Mouse (Mus musculus) midbrain, postnatal 0 days (tissue): ENCODE data around the gene Marveld1. TPM values are rescaled to one million over a fixed set of nuclear protein-coding genes. Genes with fewer than 3 reads are reported as not detected.
A peak's percentile ranks its signal among the peaks of the same experiment; 100 is the strongest.

Source experiments
- ATAC-seq: fragments of 200-750 bp; cut with Nextera tagmentation; 2 replicates; pipeline ENCODE4 v1.8.0; 2017; ENCODE audit warnings: moderate number of reproducible peaks, mild to moderate bottlenecking, moderate TSS enrichment, moderate library complexity; ENCODE audit not compliant: low FRiP score
- DNase-seq: peaks from one replicate; pipeline ENCODE4 v3.0.0-alpha.2; 2015; ENCODE audit warnings: low spot score
- H3K27ac ChIP-seq: fragments of 300-500 bp; sonication (generic); 2 replicates; pipeline ENCODE4 v1.5.1; 2014; ENCODE audit warnings: low read depth, mild to moderate bottlenecking, low read length, mixed read lengths
- H3K27me3 ChIP-seq: fragments of 300-500 bp; sonication (generic); 2 replicates; pipeline ENCODE4 v1.6.1; 2014; ENCODE audit warnings: low read length, control low read depth, mixed read lengths; ENCODE audit not compliant: insufficient read depth
- H3K36me3 ChIP-seq: fragments of 300-500 bp; sonication (generic); 2 replicates; pipeline ENCODE4 v1.6.1; 2014; ENCODE audit warnings: low read length, control low read depth, mixed read lengths; ENCODE audit not compliant: insufficient read depth
- H3K4me1 ChIP-seq: fragments of 300-500 bp; sonication (generic); 2 replicates; pipeline ENCODE4 v1.6.1; 2014; ENCODE audit warnings: mild to moderate bottlenecking, control low read depth, antibody characterized with exemption, low read length, mixed read lengths; ENCODE audit not compliant: insufficient read depth
- H3K4me2 ChIP-seq: fragments of 300-500 bp; sonication (generic); 2 replicates; pipeline ENCODE4 v1.6.1; 2014; ENCODE audit warnings: low read depth, mild to moderate bottlenecking, low read length, mixed read lengths; ENCODE audit not compliant: poor library complexity, severe bottlenecking
- H3K4me3 ChIP-seq: fragments of 300-500 bp; sonication (generic); 2 replicates; pipeline ENCODE4 v1.5.1; 2014; ENCODE audit warnings: low read depth, mild to moderate bottlenecking, low read length, moderate library complexity
- H3K9ac ChIP-seq: fragments of 300-500 bp; sonication (generic); replicated peaks from 2 replicates; pipeline ENCODE4 v1.6.1; 2014; ENCODE audit warnings: mild to moderate bottlenecking, low read length, moderate library complexity, mixed read lengths; ENCODE audit not compliant: poor library complexity, severe bottlenecking
- H3K9me3 ChIP-seq: fragments of 300-500 bp; sonication (generic); 2 replicates; pipeline ENCODE4 v1.6.1; 2016; ENCODE audit warnings: low read length, control low read depth
- CTCF ChIP-seq: IDR thresholded peaks from 2 replicates; pipeline ENCODE4 v1.5.1; 2016; ENCODE audit warnings: antibody characterized with exemption, mild to moderate bottlenecking
- WGBS: fragments of 180-500 bp; shearing (Covaris S2); extraction: QIAGEN DNeasy Blood & Tissue Kit; methylation state at CpG from one replicate; pipeline ENCODE4 v1.1.7; 2014; 5-methylcytosine and 5-hydroxymethylcytosine counted together
- polyA plus RNA-seq: library from polyadenylated mRNA; unstranded; fragments of >200 nt; fragmentation: Nextera tagmentation; extraction: Ambion mirVana; gene quantifications from 2 replicates; pipeline ENCODE4 v1.2.1, GENCODE M21; 2015
- total RNA-seq: library from RNA; depleted of rRNA; stranded (reverse); fragments of >200 nt; gene quantifications from 2 replicates; pipeline ENCODE4 v1.2.3, GENCODE M21; 2014

Gene Marveld1
- total and polyA plus RNA-seq, 2 experiments from 2014 or later = 3.6 to 15.1 TPM

GRCm38 (mm10) chr19:42128787-42129508 is 18.3 kb upstream of the Marveld1 start, which contains the start of gene Avpi1:
Gene Avpi1, minus strand, starts transcription at chr19:42129059.
- H3K27ac ChIP-seq = peak within 1 kb of the TSS; percentile 8; the same call in 1 of the 2 replicates
- no peaks in the 10 kb centered on the region for H3K27me3 ChIP-seq
- WGBS = under 1% methylated on average over 54 of the region's 54 CpGs
- H3K4me1 ChIP-seq = peaks cover 10% of the 10 kb centered on the region
- no peak for TF ChIP-seq CTCF
- peak within 1 kb of the TSS; percentile 58 for H3K4me3 ChIP-seq
- ATAC-seq = peak; percentile 96
- H3K4me2 ChIP-seq = peak within 1 kb of the TSS; percentile 91
- no peaks in the 10 kb centered on the region for H3K9me3 ChIP-seq
- H3K36me3 ChIP-seq = peaks cover under 1% of the 10 kb centered on the region; the same call in 1 of the 2 replicates
- peak; percentile 97 for DNase-seq
- H3K9ac ChIP-seq = peak within 1 kb of the TSS; percentile 62

DNA sequence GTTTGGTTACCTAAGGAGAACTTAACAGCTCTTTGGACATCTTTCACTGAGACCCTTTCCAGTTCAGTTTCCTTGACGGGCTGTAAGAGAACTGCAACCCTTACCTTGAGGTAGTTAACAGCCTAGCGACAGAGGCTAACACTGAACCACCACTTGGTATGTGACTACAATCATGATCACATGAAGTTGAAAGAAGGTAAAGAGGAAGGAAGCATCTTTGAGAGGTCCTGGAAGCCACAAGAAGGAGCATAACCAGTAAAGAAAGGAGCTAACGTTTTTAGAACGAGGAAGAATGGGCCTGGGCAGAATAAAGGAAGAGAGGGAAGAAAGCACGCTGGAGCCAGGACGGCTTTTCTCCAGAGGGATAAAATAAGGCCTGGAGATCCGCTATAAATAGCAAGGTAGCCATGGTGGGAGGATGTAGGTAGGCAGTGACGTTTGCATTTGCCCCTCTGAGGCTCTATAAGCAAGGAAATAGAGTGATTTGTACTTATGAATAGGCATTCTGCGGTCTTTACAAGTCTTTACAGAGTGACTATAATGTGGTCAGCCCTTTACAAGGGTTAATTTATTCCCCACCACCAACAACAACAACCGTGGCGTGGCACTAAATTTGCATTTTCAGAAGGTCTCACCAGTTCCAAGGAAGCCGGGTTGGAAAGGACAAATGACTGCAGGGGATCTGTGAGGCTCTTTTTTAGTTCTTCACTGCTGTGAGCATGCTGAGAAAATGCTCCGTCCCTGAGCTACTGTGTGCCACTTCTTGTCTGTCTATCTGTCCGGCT is 17.5 kb upstream of the Marveld1 start:
- TF ChIP-seq CTCF = no peak
- Histone ChIP-seq H3K27me3 (no peaks in the 10 kb centered on the region), H3K4me3 (peak overlapping the region; percentile 58), H3K4me1 (peaks cover 10% of the 10 kb centered on the region), H3K4me2 (peak overlapping the region; percentile 91), H3K9me3 (no peaks in the 10 kb centered on the region), H3K36me3 (no peaks in the 10 kb centered on the region), H3K27ac (0 out of 2 replicates have a peak overlapping the region, but pooled peaks have one; percentile 8), H3K9ac (no peak overlapping the region)
- WGBS = 15% methylated on average over 14 of the region's 14 CpGs
- DNase-seq (no peak), ATAC-seq (peak; percentile 18)

DNA sequence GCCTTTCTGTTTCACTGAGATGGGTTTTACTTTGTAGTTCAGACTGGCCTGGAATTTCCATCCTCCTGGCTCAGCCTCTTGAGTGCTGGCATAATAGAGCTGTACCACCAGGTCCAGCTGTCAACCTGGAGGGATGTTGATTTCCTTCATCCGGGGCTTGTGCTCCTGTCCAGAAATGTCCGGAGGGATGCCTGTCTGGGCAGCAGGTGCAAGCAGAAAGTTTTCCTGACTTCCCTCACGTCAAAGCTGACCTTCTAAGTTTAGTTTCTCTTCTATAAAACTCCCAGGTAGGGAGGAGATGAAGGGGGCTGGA is 16.9 kb upstream of the Marveld1 start:
- no peak overlapping the region for H3K4me3 ChIP-seq
- ATAC-seq (no peak), DNase-seq (no peak)
- no peaks in the 10 kb centered on the region for H3K27me3 ChIP-seq
- no peak overlapping the region for H3K27ac ChIP-seq
- 47% methylated on average over 3 of the region's 3 CpGs for WGBS
- no peaks in the 10 kb centered on the region for H3K36me3 ChIP-seq
- TF ChIP-seq CTCF = no peak
- H3K9me3 ChIP-seq = no peaks in the 10 kb centered on the region
- no peak overlapping the region for H3K4me2 ChIP-seq
- H3K9ac ChIP-seq = no peak overlapping the region
- H3K4me1 ChIP-seq = peaks cover 10% of the 10 kb centered on the region

- ATAC-seq = no peak
- H3K36me3 ChIP-seq = no peaks in the 10 kb centered on the region
- no peak for TF ChIP-seq CTCF
Observed at GRCm38 (mm10) chr19:42131101-42131500, 16.1 kb upstream of the Marveld1 start.

GRCm38 (mm10) chr19:42135070-42135469 is 12.1 kb upstream of the Marveld1 start:
- H3K4me3 ChIP-seq = no peak overlapping the region
- H3K36me3 ChIP-seq = no peaks in the 10 kb centered on the region
- no peaks in the 10 kb centered on the region for H3K4me1 ChIP-seq
- TF ChIP-seq CTCF = no peak
- ATAC-seq = no peak
- no peak for DNase-seq
- no peak overlapping the region for H3K4me2 ChIP-seq
- H3K9ac ChIP-seq = no peak overlapping the region
- H3K9me3 ChIP-seq = no peaks in the 10 kb centered on the region
- H3K27ac ChIP-seq = no peak overlapping the region
- no peaks in the 10 kb centered on the region for H3K27me3 ChIP-seq

More at GRCm38 (mm10) chr19:42131101-42131500, 16.1 kb upstream of the Marveld1 start:
- WGBS = 69% methylated on average over 5 of the region's 5 CpGs
- Histone ChIP-seq H3K27me3 (no peaks in the 10 kb centered on the region), H3K27ac (no peak overlapping the region), H3K4me3 (no peak overlapping the region), H3K4me2 (no peak overlapping the region), H3K4me1 (peaks cover 10% of the 10 kb centered on the region), H3K9ac (no peak overlapping the region), H3K9me3 (no peaks in the 10 kb centered on the region)
- no peak for DNase-seq

- Histone ChIP-seq H3K4me3 (no peak overlapping the region), H3K9me3 (no peaks in the 10 kb centered on the region), H3K27me3 (no peaks in the 10 kb centered on the region), H3K27ac (no peak overlapping the region), H3K4me1 (no peaks in the 10 kb centered on the region), H3K9ac (no peak overlapping the region), H3K36me3 (no peaks in the 10 kb centered on the region), H3K4me2 (no peak overlapping the region)
- TF ChIP-seq CTCF = no peak
- 33% methylated on average over 5 of the region's 5 CpGs for WGBS
- ATAC-seq = no peak
- DNase-seq = no peak
Observed at GRCm38 (mm10) chr19:42136126-42136525, 11.1 kb upstream of the Marveld1 start.
